Mouse (Mus musculus) adrenal gland, postnatal 10 days (tissue): ENCODE measurements around the gene Hdac4. TPM values are rescaled to one million over a fixed set of nuclear protein-coding genes. Genes with fewer than 3 reads are reported as not detected.

Experiments
- DNase-seq: peaks from one replicate; pipeline ENCODE4 v3.0.0; 2021; ENCODE audit warnings: mixed read lengths
- total RNA-seq, 2 experiments: library from RNA; stranded (reverse); gene quantifications; 2 replicates each; pipeline ENCODE4 v1.2.3; 2021

Gene Hdac4
- total RNA-seq, 2 experiments from 2014 or later, result 55.3 to 74.5 TPM

DNA sequence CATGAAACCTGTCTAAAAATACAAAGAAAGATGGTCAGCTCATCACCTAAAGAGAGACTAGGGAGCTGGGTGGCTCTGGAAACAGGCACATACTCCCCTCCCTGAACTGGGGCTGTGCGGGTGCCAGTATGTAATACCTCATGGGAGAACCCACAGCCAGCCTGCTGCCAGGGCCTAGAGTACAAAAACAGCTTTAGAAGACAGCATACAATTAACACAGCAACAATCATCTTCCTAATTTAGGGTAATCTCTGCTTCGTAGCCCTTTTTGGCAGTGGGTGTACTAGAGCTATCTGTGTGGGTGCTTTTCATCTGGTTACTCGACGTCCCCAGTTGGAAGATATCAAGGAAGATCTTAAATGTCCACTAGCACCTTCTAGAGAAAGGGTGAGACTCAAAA lies 95.5 kb downstream of the Hdac4 start:
- DNase-seq, result peak; percentile 56

DNA sequence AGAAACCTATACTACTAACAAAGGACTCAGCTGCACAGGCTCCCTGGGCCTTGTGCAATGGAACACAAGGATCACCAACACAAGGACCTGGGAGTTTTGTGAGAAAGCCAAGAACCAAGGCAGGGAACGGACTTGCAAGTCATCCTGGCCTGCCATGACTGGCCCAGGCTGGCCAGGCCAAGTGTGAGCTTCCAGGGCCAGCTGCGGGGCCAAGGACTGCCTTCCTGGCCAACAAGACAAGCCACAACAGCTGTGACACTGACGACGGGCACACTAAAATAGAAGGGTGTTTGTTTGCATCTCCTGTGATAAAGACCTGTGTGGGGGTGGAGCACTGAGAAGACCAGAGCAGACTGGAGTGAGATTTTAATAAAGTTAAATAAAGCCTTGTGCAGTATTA lies 96.0 kb downstream of the Hdac4 start:
- DNase-seq, result peak; percentile 75

DNA sequence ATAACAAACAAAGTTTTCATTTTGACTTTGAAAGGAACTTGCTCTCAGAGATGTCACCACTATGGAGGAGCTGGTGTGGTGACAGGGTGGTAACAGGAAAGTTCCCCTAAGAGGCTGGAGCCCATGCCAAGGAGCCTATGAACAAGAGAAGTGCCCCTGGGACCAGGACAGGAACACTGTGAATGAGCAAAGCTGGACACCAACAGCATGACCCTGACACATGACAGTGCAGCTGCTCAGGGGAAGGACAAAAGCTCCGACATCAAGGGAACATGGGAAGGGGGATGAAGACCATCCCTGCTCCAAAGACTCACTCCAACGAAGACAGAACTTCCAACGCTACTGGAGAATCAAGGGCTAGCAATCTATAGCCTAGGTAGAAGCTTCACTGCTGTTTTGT lies 97.0 kb downstream of the Hdac4 start:
- no peak for DNase-seq

DNA sequence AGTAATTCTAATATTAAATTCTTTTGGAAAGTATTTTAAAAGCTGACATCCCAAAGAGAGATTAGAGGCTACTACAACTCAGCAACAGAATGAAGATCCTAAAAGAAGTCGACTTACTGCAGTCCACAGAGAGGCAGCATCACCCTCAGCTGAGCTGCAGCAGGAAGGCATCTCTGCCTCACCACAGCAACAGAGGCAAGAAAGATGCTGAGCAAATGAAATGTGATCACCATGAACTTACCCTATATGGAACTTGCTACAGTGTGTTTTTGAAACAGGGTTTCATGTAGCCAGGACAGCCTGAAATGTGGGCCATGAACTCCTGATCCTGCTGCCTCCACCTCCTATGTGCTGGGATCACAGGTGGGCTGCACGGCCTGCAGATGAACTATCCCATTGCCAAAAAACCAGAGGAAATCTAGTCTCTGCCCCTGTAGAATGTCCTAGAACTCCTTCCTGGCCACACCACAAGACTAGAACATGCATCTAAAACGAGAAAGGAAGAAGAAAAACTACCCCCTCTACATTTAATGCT lies 98.4 kb downstream of the Hdac4 start:
- DNase-seq, result no peak

DNA sequence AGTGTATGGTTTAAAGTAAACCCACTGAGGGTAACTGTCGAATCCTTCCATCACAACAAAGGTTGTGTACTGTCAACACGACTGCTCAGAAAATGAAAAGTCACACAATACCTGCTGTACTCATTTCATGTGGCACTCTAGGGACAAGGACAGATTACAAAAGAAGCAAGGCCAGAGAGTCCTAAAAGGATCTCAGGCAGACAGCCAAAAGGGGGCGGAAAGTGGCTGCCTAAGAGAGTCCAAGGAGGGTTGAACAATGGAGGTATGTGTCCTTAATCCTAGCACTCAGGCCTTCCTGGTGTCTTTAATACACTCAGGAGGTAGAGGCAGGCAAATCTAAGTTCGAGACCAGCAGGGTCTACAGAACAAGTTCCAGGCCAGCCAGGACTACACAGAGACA lies 103.2 kb downstream of the Hdac4 start:
- peak; percentile 61 for DNase-seq

DNA sequence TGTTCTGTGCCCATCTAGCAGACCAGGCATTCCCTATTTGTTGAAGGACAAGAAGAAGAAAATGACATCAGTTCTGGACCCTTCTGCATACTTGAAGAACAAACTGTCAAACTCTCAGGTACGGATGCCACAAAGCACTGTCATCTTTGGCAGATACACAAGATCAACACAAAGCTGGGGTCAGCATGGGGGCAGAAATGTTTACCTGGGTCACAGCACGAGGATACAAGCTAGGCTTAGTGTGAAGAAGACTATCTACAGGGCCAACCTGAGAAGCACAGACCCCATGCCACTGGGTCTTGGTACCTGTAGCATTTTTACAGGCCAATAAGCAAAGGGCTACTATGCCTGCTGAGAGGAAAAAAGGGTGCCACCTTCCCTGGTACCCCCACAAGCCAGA lies 107.7 kb downstream of the Hdac4 start:
- no peak for DNase-seq

DNA sequence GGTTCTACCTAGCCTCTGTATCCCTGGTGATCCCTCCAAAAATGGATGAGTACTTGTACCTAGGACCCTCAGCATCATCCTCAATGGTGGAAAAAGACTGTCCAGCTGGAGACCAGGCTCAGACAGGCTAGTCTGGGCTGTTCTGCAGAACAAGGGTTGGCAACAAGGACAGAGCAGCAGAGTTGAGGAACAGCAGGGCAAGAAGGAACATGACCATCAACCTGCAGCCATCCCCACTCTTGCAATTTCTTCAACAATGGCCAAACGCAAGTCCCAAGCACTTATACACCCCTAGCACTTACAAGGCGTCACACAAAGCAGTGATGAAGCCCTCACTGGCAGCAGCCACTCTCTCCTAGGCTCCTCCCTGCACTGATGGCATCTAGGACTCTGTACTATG lies 108.2 kb downstream of the Hdac4 start:
- DNase-seq, result no peak

DNA sequence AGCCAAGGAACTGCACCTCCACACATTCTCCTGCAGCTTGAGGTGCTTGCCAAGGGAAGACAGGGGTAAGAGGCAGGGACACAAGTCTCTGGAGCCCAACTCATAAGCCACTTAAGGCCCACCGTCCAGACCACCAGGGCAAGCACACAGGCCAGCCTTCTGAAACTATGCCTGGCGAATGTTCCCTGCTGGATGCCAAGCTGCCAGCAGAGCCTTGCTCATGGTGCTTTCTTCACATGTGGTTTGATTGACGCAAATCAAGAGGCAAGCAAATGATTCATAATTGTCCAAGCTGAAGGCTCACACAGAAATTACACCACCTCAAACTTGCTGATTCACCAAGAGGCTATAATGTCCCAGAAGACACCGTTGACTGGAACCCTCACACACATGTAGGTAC lies 108.7 kb downstream of the Hdac4 start:
- DNase-seq, result peak; percentile 47

DNA sequence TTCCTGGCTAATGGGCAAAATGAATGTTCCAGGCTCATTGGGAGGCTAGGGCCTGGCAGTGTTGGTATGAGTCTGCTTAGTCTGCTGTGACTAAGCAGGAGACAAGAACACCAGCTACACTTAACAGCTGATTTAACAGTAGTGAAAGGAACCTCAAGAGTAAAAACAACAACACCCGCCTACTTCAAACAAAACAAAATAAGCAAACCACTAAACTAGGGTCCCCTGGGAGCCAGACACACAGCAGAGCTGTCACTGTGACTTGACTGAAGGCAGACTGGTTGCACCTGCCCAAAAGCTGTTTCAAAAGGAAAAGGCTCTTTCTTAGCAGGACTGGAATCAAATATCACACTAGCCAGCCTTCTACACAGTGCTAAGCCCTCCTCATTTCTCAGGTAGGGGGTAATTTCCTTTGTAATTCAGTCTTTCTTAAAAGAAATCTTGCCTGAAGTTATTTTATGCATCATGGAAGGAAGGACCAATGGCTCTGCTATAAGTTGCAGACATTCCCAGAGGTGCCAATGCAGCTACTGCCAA lies 109.2 kb downstream of the Hdac4 start:
- no peak for DNase-seq

DNA sequence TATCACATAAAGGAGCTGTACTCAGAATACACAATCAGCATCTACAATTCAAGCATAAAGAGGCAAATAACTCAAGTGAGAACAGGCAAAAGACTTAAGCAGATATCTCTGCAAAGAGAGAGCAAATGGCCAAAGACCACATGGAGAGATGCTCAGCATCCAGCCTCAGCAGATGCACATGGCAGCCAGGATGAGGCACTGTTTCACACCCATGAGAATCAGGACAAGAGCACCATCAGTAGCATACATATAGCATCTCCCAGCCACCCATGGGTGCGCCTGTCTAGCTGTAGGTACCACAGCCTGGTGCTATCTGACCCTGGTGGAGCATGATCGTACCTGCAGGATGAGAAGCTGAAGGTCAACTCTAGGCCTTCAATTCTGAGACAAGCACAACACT lies 110.8 kb downstream of the Hdac4 start:
- DNase-seq, result no peak

DNA sequence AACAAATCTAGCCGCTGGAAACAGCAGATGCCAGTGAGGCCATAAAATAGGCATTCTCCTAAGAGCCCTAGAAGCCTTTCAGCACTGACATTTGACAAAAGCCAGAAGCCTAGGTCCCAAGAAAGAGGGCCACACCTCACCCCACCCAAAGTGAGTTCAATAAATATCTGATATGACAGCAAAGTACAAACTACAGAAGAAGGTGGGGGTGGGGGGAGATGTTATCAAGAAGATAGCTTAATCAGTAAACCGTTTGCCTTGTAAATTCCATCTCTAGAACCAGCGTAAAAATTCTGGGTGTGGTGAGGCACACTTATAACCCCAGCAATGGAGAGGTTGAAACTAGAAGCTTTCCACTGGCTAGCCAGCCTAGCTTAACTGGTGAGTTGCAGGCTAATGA lies 111.5 kb downstream of the Hdac4 start:
- no peak for DNase-seq

DNA sequence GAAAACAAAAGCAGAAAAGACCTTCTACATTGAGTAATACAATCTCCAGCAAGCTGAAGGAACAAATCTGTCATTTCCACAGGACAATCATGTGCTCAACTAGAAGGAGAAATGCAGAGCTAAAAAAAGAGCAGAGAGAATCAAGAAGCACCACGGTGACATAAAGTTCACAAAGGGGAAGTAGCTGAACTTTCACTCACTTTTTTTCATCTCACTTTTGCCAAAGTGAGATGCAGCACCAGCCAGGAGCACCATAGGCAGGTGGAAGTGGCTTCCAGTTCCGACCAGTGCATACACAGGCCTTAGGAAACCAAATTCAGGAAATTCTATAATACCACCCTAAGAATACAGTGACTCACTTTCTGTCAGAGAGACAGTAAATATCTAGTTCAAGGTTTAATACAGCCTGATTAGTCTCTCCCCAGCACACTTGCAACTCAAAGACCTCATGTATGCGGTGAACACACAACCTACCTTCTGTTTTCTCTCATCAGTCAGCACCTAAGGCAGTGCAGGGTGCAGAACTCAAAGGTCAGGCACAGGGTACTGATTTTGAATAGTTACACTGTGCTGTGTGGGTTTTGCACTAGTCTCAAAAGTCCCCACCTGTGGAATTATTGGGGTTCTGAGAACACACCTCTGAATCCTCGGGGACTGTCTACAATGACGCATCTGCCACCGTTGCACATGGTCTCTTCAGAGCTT lies 112.5 kb downstream of the Hdac4 start:
- DNase-seq, result no peak

DNA sequence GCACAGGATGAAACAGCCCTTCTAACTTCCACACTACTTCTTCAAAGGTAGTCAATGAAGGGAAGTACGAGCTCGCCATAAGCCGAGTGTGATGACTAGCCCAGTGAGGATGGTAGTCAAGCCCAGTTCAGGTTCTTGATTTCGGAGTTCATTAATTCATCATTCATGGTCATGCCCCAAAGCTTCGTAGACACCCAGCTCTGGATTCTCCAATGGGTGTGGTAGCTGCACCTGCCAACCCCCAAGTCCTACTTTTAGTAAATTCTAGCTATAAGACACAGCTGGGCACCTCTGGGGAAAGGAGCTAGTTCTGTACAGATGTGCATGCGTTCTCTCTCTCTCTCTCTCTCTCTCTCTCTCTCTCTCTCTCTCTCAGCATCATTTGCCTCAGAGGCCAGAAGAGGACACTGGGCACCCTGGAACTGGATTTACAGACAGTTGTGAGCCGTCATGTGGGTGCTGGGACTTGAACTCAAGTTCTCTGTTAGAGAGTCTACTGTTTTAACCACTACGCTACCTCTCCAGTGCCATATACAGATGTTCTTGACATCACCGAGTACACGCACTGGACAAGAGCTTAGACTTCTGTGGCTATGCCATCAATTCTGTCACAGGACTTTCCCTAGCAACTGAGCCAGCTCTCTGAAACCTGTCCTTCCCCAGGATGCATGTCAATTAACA lies 113.2 kb downstream of the Hdac4 start:
- DNase-seq, result no peak

DNA sequence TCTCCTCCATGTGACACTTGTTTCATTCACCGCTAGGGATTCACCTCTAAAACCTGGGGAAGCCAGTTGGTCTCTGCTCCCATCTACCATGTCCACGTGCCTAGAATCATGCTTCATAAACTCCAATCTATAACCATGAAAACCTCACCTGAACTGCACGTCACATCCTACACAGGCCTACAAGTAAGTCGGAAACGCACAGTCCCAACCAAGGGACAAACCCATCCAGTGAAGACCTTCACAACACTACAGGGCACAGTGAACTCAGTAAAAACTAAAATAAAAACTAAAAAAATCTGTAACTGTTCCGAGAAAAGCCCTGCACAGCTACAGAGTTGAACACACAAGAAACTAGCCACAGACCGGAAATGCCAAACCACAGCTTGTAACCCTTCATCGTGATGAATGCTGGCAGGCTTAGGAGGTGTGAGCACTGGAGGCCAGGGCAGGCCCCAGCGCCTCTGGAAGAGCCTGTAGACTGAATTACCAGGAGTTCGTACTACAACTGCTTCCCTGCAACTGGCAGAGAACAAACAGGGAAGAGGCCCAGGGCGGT lies 115.4 kb downstream of the Hdac4 start:
- DNase-seq, result no peak

DNA sequence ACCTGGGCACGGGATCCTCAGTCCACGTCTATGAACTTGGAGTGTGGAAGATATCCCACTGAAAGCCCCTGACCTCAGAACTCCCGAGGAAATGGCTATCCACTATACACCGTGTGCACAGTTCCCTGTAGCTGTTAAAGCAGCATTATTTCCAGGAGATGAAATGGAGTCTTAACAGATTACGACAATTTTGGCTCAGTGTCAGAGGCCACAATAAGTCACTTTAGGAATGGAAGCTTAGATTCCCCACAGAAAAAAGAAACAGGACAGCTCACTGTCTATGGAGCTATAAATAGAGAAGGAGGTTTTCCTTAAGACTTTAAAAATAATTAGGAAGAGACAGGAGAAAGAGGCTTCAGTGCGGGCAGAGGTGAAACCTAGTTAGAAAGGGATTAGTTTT lies 120.2 kb downstream of the Hdac4 start:
- peak; percentile 35 for DNase-seq

DNA sequence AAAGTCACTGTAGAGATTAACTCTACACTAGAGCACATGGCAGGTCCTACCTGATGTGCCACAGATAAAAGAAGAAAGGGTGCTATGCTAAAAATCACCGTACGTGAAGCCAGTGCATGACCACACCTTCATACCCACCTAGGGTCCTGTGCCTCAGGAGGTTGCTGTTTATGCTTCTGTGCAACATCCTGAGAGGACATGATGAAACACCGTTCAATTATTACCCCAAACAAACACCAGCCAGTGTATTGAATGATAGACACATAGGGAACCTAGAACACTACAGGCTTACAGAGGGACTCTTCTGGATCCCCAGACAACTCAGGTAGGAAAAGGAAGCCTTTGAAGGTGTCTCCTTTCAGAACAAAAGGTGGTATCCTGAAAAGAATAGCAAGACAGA lies 120.8 kb downstream of the Hdac4 start:
- DNase-seq, result no peak

DNA sequence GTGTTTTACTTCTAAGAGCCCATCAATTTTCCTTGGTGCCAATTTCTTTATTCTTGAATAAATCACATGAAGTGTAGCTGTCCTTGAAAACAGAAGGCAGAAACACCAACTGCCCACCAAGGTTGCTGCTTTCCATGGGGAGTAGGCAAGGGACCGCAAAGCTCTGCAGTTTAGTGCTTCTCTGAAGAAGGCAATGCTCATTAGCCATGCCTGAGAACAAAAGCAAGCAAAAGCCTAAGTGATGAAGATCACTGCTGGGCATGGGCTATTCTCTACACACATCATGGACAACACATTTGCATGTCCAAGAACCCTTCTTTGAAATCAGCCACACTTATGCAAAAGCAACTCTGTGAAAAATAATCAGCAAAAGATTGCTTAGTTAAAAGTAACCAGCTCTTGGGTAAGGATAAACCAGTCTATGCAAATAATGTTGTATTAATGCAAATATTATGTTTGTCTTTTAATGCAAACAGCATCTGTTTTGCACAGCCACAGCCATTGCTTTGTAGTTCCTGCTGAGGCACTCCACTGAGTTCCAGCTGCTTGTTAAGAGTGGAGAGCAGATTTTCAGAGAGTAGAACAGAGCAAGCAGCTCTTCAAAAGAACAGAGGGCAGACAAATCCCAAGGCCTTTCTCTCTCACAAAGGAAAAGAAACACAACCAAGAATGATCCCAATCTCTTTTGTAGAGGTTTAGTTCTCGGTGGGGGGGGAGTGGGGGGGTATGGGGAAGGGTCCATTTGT lies 125.4 kb downstream of the Hdac4 start:
- DNase-seq, result no peak

DNA sequence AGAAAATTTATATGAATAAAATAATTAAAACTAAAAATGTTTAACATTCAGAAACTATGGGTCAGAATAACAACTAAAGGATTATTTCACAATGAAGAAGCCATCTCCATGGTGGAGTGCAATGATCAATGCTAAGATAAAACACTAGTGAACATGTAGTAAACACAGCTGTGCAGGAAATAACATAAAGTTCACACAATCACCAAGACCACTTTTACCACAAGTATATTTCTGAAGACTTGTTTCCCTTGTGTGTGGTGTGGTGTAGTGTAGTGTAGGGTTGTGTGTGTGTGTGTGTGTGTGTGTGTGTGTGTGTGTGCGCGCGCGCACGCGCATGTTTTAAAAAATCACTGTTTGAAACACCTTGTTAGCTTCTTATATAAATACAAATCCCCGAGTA lies 126.0 kb downstream of the Hdac4 start:
- no peak for DNase-seq

DNA sequence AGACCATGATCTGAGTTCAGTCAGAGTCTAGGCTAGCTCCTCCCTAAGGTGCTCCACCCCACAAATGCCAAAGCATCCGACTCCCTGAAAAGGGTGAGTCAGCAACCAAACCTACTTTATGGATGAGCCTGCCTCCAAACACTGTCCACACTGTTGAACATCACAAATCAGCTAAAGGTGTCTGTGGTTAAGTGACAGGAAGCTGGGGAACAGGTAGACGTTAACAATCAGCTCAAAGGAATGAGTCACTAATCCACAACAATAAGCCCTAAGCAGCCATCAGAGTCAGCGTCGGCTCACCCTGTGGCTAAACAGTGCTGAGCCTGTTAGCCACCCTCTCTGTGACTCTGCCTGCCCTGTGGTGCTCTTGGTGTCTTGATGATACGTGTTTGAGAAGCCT lies 131.2 kb downstream of the Hdac4 start:
- DNase-seq, result no peak

DNA sequence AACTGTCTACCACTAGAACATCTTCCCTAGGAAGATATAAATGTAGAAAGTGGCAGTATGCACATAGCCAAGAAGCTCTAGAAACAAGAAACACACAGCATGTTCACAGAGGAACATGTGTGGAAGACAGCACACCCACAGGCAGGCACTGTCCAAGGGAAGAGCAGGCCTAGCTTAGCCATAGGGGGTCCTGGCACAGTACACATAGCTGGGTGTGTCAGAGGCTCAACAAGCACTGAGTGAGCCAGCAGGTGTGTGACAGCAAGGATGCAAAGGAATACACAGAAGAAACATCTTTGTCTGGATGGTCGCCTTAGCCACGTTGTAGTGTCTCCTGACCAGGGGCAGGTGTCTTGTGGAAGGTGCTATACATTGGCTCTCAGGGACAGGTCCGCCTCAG lies 132.2 kb downstream of the Hdac4 start:
- DNase-seq, result no peak

DNA sequence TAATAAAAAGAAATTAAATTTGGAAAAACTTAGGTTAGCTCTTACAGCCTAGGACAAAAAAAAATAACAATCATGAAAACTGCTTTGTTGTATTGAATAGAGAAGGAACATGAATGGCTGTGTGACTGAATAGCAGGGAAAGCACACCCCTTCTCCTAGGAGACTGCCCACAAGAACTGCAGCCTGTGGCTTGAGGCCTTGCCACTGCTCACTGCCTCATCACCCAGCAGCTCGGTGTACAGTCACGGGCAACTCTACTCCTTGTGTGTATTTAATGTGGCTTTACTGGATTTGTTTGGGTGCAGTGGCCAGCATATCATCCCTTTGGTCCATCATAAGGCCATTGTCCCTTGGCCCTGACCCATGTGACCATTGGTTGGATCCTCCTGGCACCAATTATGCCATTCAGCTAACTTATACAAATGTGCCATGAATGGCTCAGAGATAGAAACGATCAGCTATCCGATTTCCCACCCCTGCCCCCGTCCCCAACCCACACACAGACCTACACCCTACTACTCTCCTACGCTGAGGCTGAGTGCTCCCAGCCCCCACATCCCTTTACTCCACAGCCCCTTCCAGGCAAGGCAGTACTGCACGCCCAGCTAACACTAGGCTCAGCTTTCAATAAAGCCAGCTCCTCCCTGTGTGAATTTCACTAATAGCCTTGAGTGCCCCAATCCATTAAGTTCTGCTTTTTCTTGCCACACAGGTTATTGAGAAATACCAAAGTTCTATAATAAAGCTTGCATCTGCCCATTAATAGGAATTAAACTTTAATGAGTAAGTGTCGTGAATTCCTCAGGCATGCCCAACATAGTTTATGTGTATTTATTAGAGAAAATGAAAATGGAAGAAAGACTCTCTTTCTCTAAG lies 134.1 kb downstream of the Hdac4 start:
- DNase-seq, result peak; percentile 30
